Mouse (Mus musculus): ENCODE measurements at regions not wholly inside any gene's neighbourhood (a gene's known extent, or its start where the extent isn't known, plus 50 kb on each side); places are given as distances from the start of the nearest gene placed in this dataset.
"Not testable (repeated sequence)": the region's sequence is repeated elsewhere in the genome, so short reads cannot be mapped to it uniquely, and the experiment has no call there.

DNA sequence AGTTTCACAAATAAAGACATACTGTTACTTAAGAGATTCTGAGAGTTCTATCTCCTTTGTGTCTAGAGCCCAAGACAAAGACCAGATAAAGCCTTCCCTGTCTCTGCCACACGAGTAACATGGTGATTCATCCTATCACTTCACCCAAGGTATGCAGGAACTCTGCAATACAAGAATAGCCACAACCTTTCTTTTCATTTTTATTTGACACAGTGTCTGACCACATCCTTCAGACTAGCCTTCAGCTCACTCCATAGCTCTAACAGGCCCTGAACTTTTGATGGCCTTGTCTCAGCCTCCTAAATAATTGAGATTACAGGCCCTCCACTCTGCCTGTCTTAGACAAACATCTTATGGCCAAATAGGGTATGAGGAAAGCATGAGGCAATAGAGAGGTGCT, 337.6 kb upstream of the Cdh5 start:
- Histone ChIP-seq H3K27me3 (ENCODE audit: insufficient read depth, low read length) (no peaks in the 10 kb centered on the region), H3K4me1 (ENCODE audit: insufficient read depth) (no peaks in the 10 kb centered on the region), H3K27ac (ENCODE audit: low read depth, low read length) (no peak overlapping the region), H3K9me3 (ENCODE audit: low read length) (0 out of 2 replicates have a peak, but pooled peaks cover 4% of the 10 kb centered on the region), H3K9ac (no peak overlapping the region), H3K4me3 (ENCODE audit: low read depth, low read length) (no peak overlapping the region), H3K36me3 (ENCODE audit: insufficient read depth) (no peaks in the 10 kb centered on the region), H3K4me2 (ENCODE audit: low read depth) (no peak overlapping the region)
- DNase-seq: no peak
- no peak for TF ChIP-seq CTCF (IDR thresholded peaks at IDR 0.05; ENCODE audit: low read depth)
- 65% methylated on average over 1 of the region's 1 CpGs for WGBS
- no peak for ATAC-seq

- no peaks in the 10 kb centered on the region for H3K36me3 ChIP-seq (ENCODE audit: insufficient read depth)
- no peaks in the 10 kb centered on the region for H3K9me3 ChIP-seq (ENCODE audit: low read length)
- DNase-seq: no peak
- H3K9ac ChIP-seq: no peak overlapping the region
- TF ChIP-seq CTCF (IDR thresholded peaks at IDR 0.05; ENCODE audit: low read depth): no peak
- H3K27ac ChIP-seq (ENCODE audit: low read depth, low read length): no peak overlapping the region
- H3K4me3 ChIP-seq (ENCODE audit: low read depth, low read length): no peak overlapping the region
- no peak for ATAC-seq
- no peaks in the 10 kb centered on the region for H3K27me3 ChIP-seq (ENCODE audit: insufficient read depth, low read length)
- no peaks in the 10 kb centered on the region for H3K4me1 ChIP-seq (ENCODE audit: insufficient read depth)
- WGBS: 91% methylated on average over 6 of the region's 6 CpGs
- no peak overlapping the region for H3K4me2 ChIP-seq (ENCODE audit: low read depth)
Measured at GRCm38 (mm10) chr8:103779658-103780057, 321.8 kb upstream of the Cdh5 start.

DNA sequence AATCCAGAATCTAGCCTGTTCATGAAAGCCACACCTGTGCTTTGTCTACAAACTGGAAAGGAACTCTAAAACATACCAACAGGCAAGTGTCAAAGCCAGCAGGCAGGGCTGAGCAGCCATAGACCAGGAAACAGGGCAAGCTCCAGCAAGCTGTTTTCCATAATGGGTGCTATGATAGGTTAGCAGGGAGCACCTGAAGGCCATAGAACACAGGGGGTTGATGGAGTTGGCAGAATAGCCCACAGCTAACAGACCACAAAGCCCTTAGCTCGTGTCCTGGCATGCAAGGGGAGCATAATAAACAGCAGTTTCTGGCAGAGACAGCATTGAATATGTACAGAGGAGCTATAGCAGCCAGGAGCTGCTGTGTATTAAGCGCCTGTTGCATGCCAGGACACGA, 313.1 kb upstream of the Cdh5 start:
- Histone ChIP-seq H3K27ac (ENCODE audit: low read depth, low read length) (no peak overlapping the region), H3K9me3 (ENCODE audit: low read length) (no peaks in the 10 kb centered on the region), H3K4me1 (ENCODE audit: insufficient read depth) (no peaks in the 10 kb centered on the region), H3K4me3 (ENCODE audit: low read depth, low read length) (no peak overlapping the region), H3K36me3 (ENCODE audit: insufficient read depth) (no peaks in the 10 kb centered on the region), H3K4me2 (ENCODE audit: low read depth) (no peak overlapping the region), H3K9ac (no peak overlapping the region), H3K27me3 (ENCODE audit: insufficient read depth, low read length) (no peaks in the 10 kb centered on the region)
- ATAC-seq: no peak
- 78% methylated on average over 3 of the region's 3 CpGs for WGBS
- no peak for DNase-seq
- no peak for TF ChIP-seq CTCF (IDR thresholded peaks at IDR 0.05; ENCODE audit: low read depth)

DNA sequence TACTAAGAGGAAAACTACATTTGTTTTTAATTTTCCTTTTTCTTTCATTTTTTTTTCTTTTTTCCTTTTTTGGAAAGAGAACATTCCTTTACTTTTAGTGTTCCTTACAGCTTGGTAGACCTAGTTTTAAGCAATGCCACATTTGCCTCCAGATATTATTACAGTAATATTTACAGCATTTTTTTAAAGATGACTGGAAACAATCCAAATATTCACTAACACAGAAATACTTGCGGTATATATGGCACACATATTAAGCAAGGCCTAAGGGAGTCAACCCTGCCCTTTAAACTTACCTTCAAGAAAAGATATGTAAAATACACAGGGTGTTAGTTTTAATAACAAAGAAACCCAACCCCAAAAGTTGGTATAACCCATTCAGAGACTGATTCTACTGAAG, 308.1 kb upstream of the Cdh5 start:
- H3K36me3 ChIP-seq (ENCODE audit: insufficient read depth): no peaks in the 10 kb centered on the region
- H3K27ac ChIP-seq (ENCODE audit: low read depth, low read length): no peak overlapping the region
- 92% methylated on average over 1 of the region's 1 CpGs for WGBS
- no peaks in the 10 kb centered on the region for H3K9me3 ChIP-seq (ENCODE audit: low read length)
- H3K4me2 ChIP-seq (ENCODE audit: low read depth): no peak overlapping the region
- no peak overlapping the region for H3K9ac ChIP-seq
- ATAC-seq (no peak), DNase-seq (no peak)
- no peaks in the 10 kb centered on the region for H3K4me1 ChIP-seq (ENCODE audit: insufficient read depth)
- H3K27me3 ChIP-seq (ENCODE audit: insufficient read depth, low read length): no peaks in the 10 kb centered on the region
- no peak for TF ChIP-seq CTCF (IDR thresholded peaks at IDR 0.05; ENCODE audit: low read depth)
- no peak overlapping the region for H3K4me3 ChIP-seq (ENCODE audit: low read depth, low read length)

- not testable (repeated sequence) for DNase-seq; H3K36me3 ChIP-seq (ENCODE audit: insufficient read depth); H3K4me3 ChIP-seq (ENCODE audit: low read depth, low read length); H3K4me2 ChIP-seq (ENCODE audit: low read depth); H3K4me1 ChIP-seq (ENCODE audit: insufficient read depth); H3K27ac ChIP-seq (ENCODE audit: low read depth, low read length); H3K9me3 ChIP-seq (ENCODE audit: low read length); ATAC-seq; H3K27me3 ChIP-seq (ENCODE audit: insufficient read depth, low read length); H3K9ac ChIP-seq
- WGBS: 100% methylated on average over 2 of the region's 2 CpGs
Measured at GRCm38 (mm10) chr8:103798630-103799029, 302.8 kb upstream of the Cdh5 start.

DNA sequence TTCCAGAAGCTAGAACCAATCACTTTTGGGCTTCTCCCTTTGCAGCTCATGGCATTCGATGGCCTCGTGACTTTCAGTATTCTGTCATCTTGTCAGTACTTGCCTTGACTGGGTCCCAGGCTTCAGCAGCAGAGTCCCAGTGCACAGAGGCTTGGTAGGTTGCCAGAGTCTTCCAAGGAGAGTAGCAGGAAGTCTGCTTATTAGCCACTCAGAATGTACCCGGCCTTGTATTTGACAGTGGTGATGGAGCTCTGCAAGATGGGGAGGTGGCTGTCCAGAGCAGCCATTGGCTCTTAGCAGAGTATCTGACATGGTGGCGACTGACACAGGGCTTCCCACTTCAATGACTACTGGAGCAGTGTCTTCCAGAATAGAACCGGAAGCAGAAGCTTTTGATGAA, 293.3 kb upstream of the Cdh5 start:
- Histone ChIP-seq H3K9me3 (ENCODE audit: low read length) (no peaks in the 10 kb centered on the region), H3K4me1 (ENCODE audit: insufficient read depth) (no peaks in the 10 kb centered on the region), H3K4me3 (ENCODE audit: low read depth, low read length) (no peak overlapping the region), H3K4me2 (ENCODE audit: low read depth) (no peak overlapping the region), H3K9ac (no peak overlapping the region), H3K27me3 (ENCODE audit: insufficient read depth, low read length) (no peaks in the 10 kb centered on the region; the same call in 1 of the 2 replicates), H3K27ac (ENCODE audit: low read depth, low read length) (no peak overlapping the region), H3K36me3 (ENCODE audit: insufficient read depth) (no peaks in the 10 kb centered on the region)
- 77% methylated on average over 5 of the region's 5 CpGs for WGBS
- no peak for ATAC-seq
- TF ChIP-seq CTCF (IDR thresholded peaks at IDR 0.05; ENCODE audit: low read depth): no peak
- no peak for DNase-seq

DNA sequence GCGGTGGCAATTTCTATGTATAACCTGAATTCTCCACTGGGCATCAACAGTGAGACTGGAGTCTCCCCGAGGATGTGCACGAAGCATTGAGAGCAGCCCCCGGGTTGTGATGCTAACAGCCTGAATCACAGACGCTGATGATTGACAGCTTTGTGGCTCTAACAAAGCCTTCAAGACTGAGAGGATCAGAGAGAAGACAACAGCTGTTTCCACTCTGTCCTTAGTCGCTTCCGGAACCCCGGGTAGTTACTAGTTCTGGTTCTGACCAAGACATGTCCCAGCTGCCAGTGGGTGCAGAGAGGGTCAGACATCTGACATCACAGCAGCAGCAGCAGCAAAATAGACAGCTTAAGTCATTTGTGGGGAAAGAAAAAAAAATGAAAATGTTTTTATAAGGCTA, 292.8 kb upstream of the Cdh5 start:
- no peak for ATAC-seq
- 66% methylated on average over 8 of the region's 8 CpGs for WGBS
- Histone ChIP-seq H3K4me1 (ENCODE audit: insufficient read depth) (0 out of 2 replicates have a peak, but pooled peaks cover under 1% of the 10 kb centered on the region), H3K27me3 (ENCODE audit: insufficient read depth, low read length) (no peaks in the 10 kb centered on the region; the same call in 1 of the 2 replicates), H3K27ac (ENCODE audit: low read depth, low read length) (no peak overlapping the region), H3K4me2 (ENCODE audit: low read depth) (no peak overlapping the region), H3K36me3 (ENCODE audit: insufficient read depth) (no peaks in the 10 kb centered on the region), H3K4me3 (ENCODE audit: low read depth, low read length) (no peak overlapping the region), H3K9me3 (ENCODE audit: low read length) (no peaks in the 10 kb centered on the region), H3K9ac (no peak overlapping the region)
- DNase-seq: no peak
- TF ChIP-seq CTCF (IDR thresholded peaks at IDR 0.05; ENCODE audit: low read depth): no peak

DNA sequence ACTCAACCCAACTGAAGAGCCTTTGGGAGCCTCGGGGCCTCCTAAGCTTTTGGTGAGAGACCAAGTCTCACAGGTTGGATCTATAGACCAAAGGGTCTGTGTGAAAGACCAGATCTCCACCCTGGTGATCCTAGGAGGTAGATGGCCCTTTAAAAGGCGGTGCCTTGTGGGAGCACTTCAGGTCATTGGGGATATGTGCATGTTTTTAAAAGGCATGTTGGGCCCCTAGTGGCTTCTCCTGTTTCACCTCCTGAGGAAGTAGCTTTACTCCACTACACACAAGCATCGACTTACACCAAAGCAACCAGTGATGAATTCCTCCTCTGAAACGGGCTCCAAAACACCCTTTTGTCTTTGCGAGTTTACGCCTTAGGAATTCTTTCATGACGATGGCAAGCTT, 292.3 kb upstream of the Cdh5 start:
- Histone ChIP-seq H3K4me2 (ENCODE audit: low read depth) (no peak overlapping the region), H3K27me3 (ENCODE audit: insufficient read depth, low read length) (no peaks in the 10 kb centered on the region; the same call in 1 of the 2 replicates), H3K9me3 (ENCODE audit: low read length) (no peaks in the 10 kb centered on the region), H3K27ac (ENCODE audit: low read depth, low read length) (no peak overlapping the region), H3K4me3 (ENCODE audit: low read depth, low read length) (no peak overlapping the region), H3K9ac (no peak overlapping the region), H3K36me3 (ENCODE audit: insufficient read depth) (no peaks in the 10 kb centered on the region), H3K4me1 (ENCODE audit: insufficient read depth) (peaks cover 6% of the 10 kb centered on the region; the same call in 1 of the 2 replicates)
- 72% methylated on average over 7 of the region's 7 CpGs for WGBS
- ATAC-seq (no peak), DNase-seq (no peak)
- no peak for TF ChIP-seq CTCF (IDR thresholded peaks at IDR 0.05; ENCODE audit: low read depth)
